Mouse (Mus musculus) kidney, adult 9 months (tissue): ENCODE measurements around the gene Mmp9.

Experiments used
- DNase-seq: peaks from one replicate; pipeline ENCODE4 v3.0.0; 2022

The Mmp9 gene

DNA sequence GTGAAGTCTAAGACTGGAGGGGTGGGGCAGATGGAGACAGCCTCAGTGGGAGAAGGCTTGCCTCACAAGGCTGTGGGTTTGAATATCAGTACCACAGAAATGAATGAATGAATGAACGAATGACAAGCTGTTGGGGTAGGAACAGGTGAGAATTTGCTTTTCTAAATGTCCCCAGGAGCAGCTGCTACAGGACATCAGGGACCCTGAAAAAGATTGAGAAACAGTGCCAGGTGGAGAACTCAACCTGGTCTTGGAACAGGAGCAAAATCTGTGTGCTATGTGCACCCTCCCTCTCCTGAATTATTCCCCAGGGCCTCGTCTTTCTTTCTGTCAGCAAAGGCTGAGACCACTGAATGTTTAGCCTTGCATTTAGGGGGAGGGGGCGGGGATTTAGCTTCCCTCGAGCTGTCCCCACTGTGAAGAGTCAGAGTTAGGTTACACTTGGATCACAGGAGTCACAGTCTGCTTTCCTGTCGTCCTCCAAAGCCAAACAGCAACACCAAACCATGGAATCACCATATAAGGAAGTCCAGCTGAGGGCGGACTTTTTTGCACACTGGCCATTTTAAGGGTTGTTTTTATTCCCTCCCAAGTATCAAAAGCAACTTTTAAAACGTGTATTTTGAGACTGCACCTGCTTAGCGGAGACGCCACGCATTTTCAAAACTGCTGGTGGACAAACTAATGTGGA, at the start of gene Mmp9:
TSS of gene Mmp9 (plus strand) at position 641 of the 691 bp plus-strand sequence.
- no peak for DNase-seq

DNA sequence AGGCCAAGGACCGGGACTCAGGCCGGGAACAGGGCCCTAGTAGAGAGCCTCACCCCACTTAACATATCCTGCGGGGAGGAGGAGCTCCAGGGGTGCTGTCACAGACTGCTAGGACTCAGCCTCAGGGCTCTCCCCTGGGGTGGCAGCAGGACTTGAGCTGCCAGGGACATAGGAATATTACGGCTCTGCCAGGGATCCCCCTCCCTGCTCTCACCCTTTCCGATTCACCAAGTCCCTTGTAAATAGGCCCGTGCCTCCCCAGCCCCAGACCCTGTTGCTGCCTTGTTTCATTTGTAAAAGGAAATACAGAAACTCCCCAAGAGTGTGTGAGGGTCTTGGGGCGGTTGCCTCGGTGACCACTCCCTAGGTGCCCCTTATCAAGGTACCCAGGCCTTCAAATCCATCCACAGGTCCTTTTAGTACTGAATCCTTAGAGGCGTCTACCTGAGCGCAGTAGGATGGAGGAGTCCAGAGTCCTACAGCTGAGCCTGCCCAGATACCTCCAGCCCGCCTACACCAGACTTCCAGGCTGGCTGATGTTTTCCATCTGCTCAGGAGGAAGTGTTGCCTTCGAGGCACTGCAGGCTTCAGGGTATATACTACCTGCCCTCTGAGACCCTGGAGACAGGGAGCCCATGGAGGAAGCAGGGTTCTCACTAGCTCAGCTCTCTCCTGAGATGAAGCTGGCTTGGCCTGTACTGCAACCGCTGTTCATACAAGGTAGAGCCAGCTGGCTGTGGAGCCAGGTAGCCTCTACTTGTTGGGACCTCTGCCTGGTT, 49.3 kb upstream of the Mmp9 start:
- no peak for DNase-seq

DNA sequence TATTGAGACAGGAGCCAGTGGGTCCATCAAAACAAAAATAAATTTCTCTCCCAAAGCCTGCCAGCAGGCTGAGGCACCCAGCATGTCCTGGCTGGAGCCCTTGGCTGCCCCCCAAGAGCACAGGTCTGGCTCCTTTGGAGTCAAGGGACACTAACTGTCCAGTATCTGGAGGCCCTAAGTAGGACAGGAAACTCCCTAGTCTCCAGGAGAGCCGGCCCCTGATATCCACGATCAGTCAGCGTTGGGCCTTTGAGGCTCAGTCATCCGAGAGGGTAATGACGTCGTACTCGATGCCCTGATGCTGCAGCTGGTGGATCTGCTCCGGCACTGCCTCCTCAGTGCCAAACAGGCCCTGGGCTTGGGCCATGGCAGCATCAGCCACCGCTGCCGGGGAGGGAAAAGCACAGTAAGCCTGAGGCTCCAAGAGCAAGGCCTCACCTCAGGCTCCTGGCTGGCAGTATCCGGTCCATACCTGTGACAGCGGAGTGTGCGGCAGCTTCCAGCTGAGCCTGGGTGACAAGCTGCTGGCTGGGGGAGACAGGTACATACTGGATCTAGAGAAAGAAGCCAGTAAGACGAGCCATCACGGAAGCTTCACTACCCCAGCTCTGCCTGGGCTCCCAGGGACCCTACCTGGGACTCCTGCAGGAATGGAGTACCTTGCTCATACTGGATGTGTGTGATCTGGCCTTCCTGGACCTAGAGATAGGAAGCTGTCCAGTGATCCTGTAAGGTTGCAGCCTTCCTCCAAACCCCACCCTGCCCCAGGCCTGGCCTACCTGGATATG, 48.5 kb upstream of the Mmp9 start:
- DNase-seq = no peak

DNA sequence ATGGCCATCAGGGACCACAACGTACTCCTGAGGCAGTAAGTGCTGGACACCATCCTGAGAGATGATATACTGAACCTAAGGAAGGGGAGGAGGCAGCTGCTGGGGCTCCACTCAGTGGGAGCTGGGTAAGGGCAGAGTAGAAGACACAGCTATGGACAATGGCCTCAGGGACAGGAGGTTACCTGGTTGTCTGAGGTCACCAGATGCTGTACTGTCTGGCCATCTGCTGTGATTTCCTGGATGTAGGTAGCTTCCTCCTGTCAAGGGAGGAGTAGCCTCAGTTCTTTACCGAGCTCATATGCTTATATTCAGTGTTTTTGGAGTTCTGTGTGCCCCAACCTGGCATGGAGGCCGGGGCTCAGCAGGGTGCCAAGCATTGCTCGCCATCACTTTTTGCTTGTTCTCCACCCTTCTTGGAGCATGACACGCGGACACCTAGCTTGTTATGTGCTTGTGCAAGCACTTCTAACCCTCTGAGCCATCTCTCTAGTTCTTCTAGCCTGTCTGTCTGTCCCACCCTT, 47.8 kb upstream of the Mmp9 start:
- DNase-seq = no peak

DNA sequence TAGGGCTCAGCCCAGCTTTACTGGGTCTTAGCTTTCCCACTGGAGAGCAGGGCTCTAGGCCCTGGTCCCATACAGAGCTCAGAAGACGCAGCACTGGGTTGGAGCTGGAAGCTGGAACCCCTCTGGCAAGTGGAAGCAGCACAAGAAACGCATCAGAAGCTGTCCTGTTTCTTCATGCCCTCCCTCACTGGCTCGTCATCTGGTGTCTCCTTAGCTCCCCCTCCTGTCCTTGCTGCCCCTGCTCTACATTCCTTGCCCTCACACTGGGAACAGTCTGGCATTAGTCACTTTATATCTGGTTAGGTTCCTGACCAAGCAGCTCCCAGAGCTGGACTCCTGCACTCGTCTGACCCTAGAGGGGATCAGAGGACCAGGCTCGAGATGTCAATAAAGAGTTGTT, 46.5 kb upstream of the Mmp9 start:
- DNase-seq = no peak

DNA sequence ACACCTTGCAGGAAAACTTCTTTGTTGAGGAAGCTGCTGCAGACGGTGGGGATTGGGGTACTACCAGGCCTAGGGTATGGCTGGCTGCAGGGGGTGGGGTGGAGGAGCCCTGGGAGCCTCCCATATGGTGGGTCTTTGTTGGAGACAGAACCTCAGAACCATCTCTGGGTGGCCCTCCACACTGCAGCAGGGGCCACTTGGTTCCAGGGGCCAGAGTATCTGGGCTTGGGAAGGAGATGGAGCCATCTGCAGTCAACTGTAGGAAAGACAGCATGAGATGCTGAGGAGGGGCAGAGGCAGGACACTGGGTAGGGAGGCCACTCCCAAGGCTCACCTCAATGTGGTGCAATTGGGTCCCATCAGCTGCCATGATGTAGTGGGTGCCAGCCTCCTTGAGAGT, 45.9 kb upstream of the Mmp9 start:
- no peak for DNase-seq

- no peak for DNase-seq
These were observed 44.7 kb upstream of the Mmp9 start for GRCm38 (mm10) chr2:164895885-164896284.

- no peak for DNase-seq
These were observed 42.6 kb upstream of the Mmp9 start for GRCm38 (mm10) chr2:164898008-164898407.

- no peak for DNase-seq
These were observed 41.5 kb upstream of the Mmp9 start for GRCm38 (mm10) chr2:164899034-164899433.

DNA sequence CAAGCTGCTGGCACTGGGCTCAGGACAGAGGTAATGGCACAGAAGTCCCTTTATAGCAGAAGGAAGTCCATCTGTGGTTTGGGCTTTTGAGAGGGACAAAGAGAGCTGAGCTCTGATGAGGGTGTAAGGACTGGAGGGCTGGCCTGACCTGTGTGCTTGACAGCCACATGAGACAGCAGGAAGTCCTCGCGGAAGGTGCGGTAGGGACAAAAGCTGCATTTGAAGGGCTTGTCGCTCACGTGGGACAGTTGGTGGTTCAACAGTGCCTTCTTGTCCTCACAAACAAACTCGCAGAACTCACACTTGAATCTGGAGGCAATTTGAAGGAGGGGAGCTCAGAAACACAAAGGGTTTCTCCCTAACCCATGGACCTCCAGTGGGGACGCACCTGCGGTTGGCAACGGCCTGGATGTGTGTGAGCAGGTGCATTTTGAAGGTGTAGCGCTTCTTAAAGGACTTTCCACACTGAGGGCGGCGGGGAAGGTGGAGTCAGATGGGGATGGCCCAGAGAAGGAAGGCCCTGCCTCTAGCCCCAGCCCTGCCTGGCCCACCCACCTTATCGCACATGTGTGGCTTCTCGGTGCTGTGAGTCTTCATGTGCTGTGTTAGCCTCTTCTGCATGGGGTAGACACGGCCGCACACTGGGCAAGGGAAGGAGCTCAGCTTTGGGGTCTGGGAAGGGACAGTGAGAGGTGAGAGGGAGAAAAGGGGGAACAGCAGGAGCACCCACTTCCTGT, 40.7 kb upstream of the Mmp9 start:
- DNase-seq = no peak

- DNase-seq = no peak
These were observed 39.2 kb upstream of the Mmp9 start for GRCm38 (mm10) chr2:164901380-164901779.

DNA sequence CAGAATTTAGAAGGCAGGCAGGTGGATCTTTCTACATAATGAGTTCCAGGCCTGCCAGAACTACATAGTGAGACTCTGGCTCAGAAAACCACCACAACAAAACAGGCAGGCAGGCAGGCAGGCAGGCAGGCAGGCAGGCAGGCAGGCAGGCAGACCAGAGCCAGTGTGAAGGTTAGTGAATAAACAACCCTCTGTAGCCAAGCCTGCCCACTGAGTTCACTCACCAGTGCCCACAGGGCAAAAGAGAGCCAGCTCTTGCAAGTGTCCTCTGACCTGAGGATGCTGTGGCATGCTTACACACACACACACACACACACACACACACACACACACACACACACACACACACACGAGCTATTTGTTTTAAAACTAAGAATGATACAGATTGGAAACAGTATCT, 37.1 kb upstream of the Mmp9 start:
- peak; percentile 46 for DNase-seq

GRCm38 (mm10) chr2:164906071-164906470, 34.5 kb upstream of the Mmp9 start:
- DNase-seq = no peak

DNA sequence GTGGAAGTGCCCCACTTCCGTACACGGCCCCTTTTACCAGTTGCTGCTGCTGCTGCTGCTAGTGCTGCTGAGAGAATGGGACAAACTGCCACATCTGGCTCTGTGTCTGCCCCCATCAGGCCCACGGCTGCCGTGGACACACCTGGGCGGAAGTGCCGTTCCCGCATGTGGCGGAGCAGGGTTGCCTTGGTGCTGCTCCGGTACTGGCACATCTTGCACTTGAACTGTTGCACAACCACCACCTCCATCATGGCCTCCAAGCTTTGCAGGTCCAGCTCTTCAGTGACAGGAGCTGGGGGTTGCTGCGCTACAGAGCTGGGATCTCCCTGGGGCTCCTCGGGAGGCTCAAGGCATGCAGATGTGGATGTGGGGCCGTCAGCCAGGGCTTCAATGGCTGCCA, 33.1 kb upstream of the Mmp9 start:
- no peak for DNase-seq

- no peak for DNase-seq
These were observed 32.6 kb upstream of the Mmp9 start for GRCm38 (mm10) chr2:164908011-164908410.

GRCm38 (mm10) chr2:164909100-164909499, 31.5 kb upstream of the Mmp9 start:
- no peak for DNase-seq

DNA sequence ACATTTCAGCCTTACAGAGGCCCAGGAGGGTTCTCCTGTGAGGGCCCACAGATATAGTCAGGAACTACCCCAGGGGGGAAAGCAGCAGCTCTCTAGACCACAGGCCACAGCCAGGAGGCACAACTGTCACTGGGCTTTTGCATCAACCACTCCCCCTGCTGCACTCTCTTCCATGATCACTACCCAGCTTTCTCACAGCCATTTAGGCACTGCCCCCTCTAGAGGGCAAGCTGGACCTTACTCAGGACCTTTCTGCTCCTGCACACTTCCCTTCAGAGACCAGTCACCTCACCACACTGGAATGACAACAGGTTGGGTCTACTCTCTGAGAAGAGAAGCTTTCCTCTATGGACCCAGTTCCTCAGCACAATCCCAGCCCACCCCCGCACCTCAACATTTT, 31.0 kb upstream of the Mmp9 start:
- peak; percentile 69 for DNase-seq

DNA sequence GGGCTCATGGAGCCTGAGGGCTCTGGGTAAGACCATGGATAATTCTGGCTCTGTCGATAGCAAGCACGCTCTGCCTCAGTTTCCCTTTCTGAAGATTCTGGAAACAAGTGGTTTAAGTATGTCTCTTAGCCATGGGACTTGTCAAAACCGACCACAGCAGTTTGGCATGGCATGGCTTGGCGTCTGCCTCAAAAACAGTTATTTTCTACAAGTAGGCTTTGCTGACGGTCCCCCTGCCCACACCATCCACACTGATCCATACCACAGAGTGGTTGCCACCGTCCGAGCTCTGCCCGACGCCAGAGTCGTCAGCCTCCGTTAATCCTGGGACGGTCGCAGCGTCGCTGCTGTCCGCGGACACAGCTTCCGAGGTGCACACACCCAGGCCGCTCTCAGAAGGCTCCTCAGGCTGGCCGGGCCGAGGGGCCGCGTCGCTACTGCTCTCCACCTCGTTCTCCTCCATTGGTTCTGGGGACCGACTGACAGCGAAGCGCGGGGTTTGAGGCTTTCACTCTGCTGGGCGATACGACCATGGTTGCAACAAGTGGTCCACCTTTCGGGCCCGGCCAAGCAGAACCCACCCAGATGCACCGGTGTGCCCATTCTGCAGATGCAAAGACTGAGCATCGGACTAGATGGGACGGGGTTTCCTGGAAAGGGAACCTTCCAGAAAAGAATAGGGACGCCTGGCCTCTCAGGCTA, 30.1 kb upstream of the Mmp9 start:
- no peak for DNase-seq

DNA sequence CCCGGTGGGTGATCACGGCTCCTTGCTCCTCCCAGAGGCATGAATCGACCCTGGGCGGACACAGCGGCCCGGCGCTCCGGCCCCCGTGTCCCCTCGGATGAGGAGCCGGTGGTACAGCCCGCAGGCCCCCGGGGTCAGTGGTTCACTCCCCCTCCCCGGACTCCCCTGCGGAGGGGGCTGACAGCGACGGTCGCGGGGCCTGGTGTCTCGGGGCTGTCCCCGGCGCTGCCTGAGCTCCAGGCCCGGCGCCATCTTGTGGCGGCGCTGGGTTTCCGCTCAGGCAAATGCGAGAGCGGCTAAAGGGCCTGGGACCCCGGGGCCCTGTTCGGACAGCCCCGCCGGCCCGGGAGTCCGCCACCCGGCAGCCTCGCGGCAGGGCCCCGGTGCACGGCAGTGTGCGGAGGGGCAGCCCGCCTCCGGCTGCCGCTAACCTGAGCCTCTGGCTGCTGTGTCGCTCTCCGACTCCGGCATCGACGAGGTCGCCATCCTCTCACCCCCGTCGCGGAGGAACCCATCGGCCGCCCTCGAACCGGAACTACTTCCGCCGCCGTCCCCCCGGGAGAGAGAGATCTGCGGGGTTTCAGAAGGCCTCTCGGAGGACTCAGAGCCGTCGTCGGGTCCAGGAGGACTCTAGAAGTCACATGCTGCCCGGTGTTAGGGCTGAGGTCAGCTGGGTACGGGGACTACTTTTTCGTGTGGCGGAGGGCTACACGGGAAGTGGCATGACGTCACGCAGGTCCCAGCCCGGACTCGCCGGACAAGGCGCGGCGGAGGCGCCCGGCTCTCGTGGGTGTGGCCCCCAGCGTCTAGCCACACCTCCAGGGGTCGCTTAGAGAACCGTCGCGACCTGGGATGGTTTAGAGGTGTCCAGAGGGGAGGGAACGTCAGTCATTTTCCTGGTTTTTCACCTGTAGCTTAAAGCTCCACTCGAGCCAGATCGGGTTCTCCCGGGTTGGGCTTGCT, 29.2 kb upstream of the Mmp9 start, which contains the start of gene Zfp335:
TSS of gene Zfp335 (minus strand) at position 672 of the 963 bp plus-strand sequence.
- DNase-seq = peak; percentile 94

GRCm38 (mm10) chr2:164912151-164912550, 28.4 kb upstream of the Mmp9 start:
- DNase-seq = no peak
